Mouse (Mus musculus) G1E (cell line): Measurements from ENCODE around the gene Tsku.

ENCODE experiments used
- CTCF ChIP-seq: IDR thresholded peaks from 2 replicates; pipeline ENCODE4 v1.5.1; 2012; ENCODE audit warnings: low read depth, low read length, inconsistent platforms, mixed read lengths
- GATA1 ChIP-seq: IDR thresholded peaks from 2 replicates; pipeline ENCODE4 v1.6.1; 2012; ENCODE audit warnings: borderline replicate concordance, low read length, inconsistent platforms, mixed read lengths

- TF ChIP-seq GATA1 (no peak), CTCF (no peak)
Observed at GRCm38 (mm10) chr7:98307921-98308606, 53.1 kb downstream of the Tsku start.
